Mouse (Mus musculus) testis, postnatal 14 days (tissue): ENCODE data around the gene Dut.

ENCODE experiments used
- DNase-seq: peaks from one replicate; pipeline ENCODE4 v3.0.0; 2021; ENCODE audit warnings: low spot score

Gene Dut

GRCm38 (mm10) chr2:125303764-125304384 lies 56.9 kb downstream of the Dut start:
- DNase-seq: no peak

DNA sequence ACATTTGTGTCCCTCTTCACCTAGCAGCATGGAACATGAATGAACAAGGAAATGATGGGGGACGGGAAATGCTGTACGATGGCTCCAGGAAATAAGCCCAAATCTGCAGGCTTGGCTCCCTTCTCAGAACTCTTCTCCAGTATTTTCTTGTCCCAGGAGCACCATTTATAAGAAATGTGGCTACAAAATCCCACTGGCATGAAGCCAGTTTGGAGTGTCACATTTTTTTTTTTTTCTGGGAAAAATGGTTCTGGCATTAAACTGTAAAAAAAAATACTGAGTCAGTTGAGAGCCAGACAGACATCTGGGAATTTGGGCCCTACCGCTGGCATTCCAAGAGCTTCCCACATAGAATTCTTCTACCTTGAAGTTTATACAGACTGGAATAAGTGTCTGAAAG lies 57.8 kb downstream of the Dut start:
- DNase-seq: no peak

GRCm38 (mm10) chr2:125305671-125306070 lies 58.7 kb downstream of the Dut start:
- no peak for DNase-seq
